Comparison of ENCODE assay signal across 7 mouse cellular contexts in genomic region chr7:125748186-125748585, GRCm38 (mm10). TPM values are rescaled to one million over a fixed set of nuclear protein-coding genes. Genes with fewer than 3 reads are reported as not detected.
DNase-seq lines count a peak whose midpoint lies in the region; ATAC-seq and TF ChIP-seq lines count a peak whose summit lies in the region.

No protein-coding gene starts in this region.

- intact Hi-C loops in heart, postnatal 25 days (cut with DNase I): loop anchor here (5.0 kb wide), 2 partner anchors 69 to 334 kb away; partner anchors contain the start of gene Gsg1l

- H3K4me1 ChIP-seq in intestine, postnatal 0 days (replicated peaks; ENCODE audit: control insufficient read depth, insufficient read depth, low read length): no peaks in the 10 kb centered on the region
- H3K4me1 ChIP-seq in intestine, embryonic 15.5 days (replicated peaks): no peaks in the 10 kb centered on the region
- H3K4me1 ChIP-seq in ES-E14 (ENCODE audit: control insufficient read depth in 2 of 2, insufficient read depth in 2 of 2, low read length in 2 of 2, poor library complexity in 1 of 2): peaks cover 0 to 6% of the 10 kb centered on the region in 2 experiments; a peak in 1 of 4 replicates

- no peak overlapping the region for H3K9ac ChIP-seq in intestine, postnatal 0 days (ENCODE audit: low read depth, low read length)
- H3K9ac ChIP-seq in intestine, embryonic 15.5 days: no peak overlapping the region
- H3K9ac ChIP-seq in ES-E14 (ENCODE audit: insufficient read depth, low read depth, low read length, poor library complexity, severe bottlenecking): no peak overlapping the region

- 58% methylated on average over 3 of the region's 3 CpGs for WGBS in intestine, postnatal 0 days
- WGBS in intestine, embryonic 15.5 days: 51% methylated on average over 3 of the region's 3 CpGs

- H3K36me3 ChIP-seq in intestine, postnatal 0 days (ENCODE audit: control insufficient read depth, insufficient read depth): 0 out of 2 replicates have a peak, but pooled peaks cover 9% of the 10 kb centered on the region
- H3K36me3 ChIP-seq in intestine, embryonic 15.5 days: no peaks in the 10 kb centered on the region
- H3K36me3 ChIP-seq in ES-E14 (ENCODE audit: control insufficient read depth, insufficient read depth, low read length, poor library complexity, severe bottlenecking): no peaks in the 10 kb centered on the region

- no peak overlapping the region for H3K4me3 ChIP-seq in intestine, postnatal 0 days (ENCODE audit: low read depth, low read length)
- H3K4me3 ChIP-seq in intestine, embryonic 15.5 days (replicated peaks): no peak overlapping the region
- no peak overlapping the region for H3K4me3 ChIP-seq in ES-E14 (ENCODE audit: insufficient read depth in 1 of 2, low read depth in 1 of 2, low read length in 2 of 2, poor library complexity in 1 of 2, severe bottlenecking in 1 of 2)

- DNase-seq in ES-E14 (ENCODE audit: low read depth, low spot score): peak; percentile 33
- peak; percentile 14 for DNase-seq in c-Kit-positive CD71-negative TER-119-negative erythroid progenitor cells, embryonic 14.5 days (ENCODE audit: low read depth)
- DNase-seq in adrenal gland, postnatal 4 days (ENCODE audit: low spot score in 2 of 2): no peak
- no peak for DNase-seq in heart, postnatal 25 days (ENCODE audit: low spot score)

- no peak overlapping the region for H3K4me2 ChIP-seq in intestine, postnatal 0 days (replicated peaks; ENCODE audit: low read depth)
- no peak overlapping the region for H3K4me2 ChIP-seq in intestine, embryonic 15.5 days (replicated peaks)

- in situ Hi-C loops in ES-E14 (cut with MboI; ENCODE audit: low sequenced_read_pairs in 2 of 2, unreplicated experiment in 2 of 2): no loop called here

- no peak for ATAC-seq in intestine, postnatal 0 days
- no peak for ATAC-seq in intestine, embryonic 15.5 days
- ATAC-seq in megakaryocyte progenitor cell, adult 5-6 weeks (replicated peaks; ENCODE audit: poor library complexity): peak; percentile 75

- TF ChIP-seq CTCF in intestine, postnatal 0 days (IDR thresholded peaks at IDR 0.05; ENCODE audit: low read depth): peak; percentile 85

- no peaks in the 10 kb centered on the region for H3K27me3 ChIP-seq in intestine, postnatal 0 days (replicated peaks; ENCODE audit: control insufficient read depth, insufficient read depth, low read length)
- no peaks in the 10 kb centered on the region for H3K27me3 ChIP-seq in intestine, embryonic 15.5 days (replicated peaks)

- H3K27ac ChIP-seq in intestine, postnatal 0 days (ENCODE audit: low read depth, low read length): no peak overlapping the region
- H3K27ac ChIP-seq in intestine, embryonic 15.5 days: no peak overlapping the region
- H3K27ac ChIP-seq in ES-E14 (ENCODE audit: insufficient read depth, low read depth, low read length, poor library complexity, severe bottlenecking): no peak overlapping the region

- no peaks in the 10 kb centered on the region for H3K9me3 ChIP-seq in intestine, postnatal 0 days (ENCODE audit: control insufficient read depth)
- no peaks in the 10 kb centered on the region for H3K9me3 ChIP-seq in intestine, embryonic 15.5 days
- H3K9me3 ChIP-seq in ES-E14 (ENCODE audit: control insufficient read depth, insufficient read depth, low read depth, low read length): no peaks in the 10 kb centered on the region

TF ChIP-seq in ES-E14, 5 proteins besides CTCF, POLR2A, EP300 and RAD21:
- no peak for TF ChIP-seq ZNF384 (IDR thresholded peaks at IDR 0.05; ENCODE audit: low read depth, low read length)
- TF ChIP-seq CHD2 (IDR thresholded peaks at IDR 0.05; ENCODE audit: low read depth, low read length): no peak
- TF ChIP-seq HCFC1 (IDR thresholded peaks at IDR 0.05; ENCODE audit: borderline replicate concordance, insufficient read depth, low read length): no peak
- no peak for TF ChIP-seq ZC3H11A (IDR thresholded peaks at IDR 0.05; ENCODE audit: borderline replicate concordance, low read depth, low read length)
- no peak for TF ChIP-seq MAFK (IDR thresholded peaks at IDR 0.05; ENCODE audit: insufficient read depth, low read depth, low read length)
TF ChIP-seq in ES-E14: peak in this region for 0.

RNA-seq across cellular contexts. Expression of gene D430042O09Rik, which starts 40.5 kb away (rescaled TPM):
- polyA plus RNA-seq in intestine, postnatal 0 days (2015; fragmentation: Nextera tagmentation; extraction: Ambion mirVana): 2.6 and 3.1 TPM in 2 replicates
- polyA plus RNA-seq in intestine, embryonic 15.5 days (2015; fragmentation: Nextera tagmentation; extraction: Ambion mirVana): 5.5 and 6.9 TPM in 2 replicates
- total RNA-seq in ES-E14 (2012; rRNA removed): 4.4 and 4.8 TPM in 2 replicates
- 6.1 and 8.0 TPM in 2 replicates for total RNA-seq in megakaryocyte progenitor cell, adult 5-6 weeks (2015)
- total RNA-seq in megakaryocyte progenitor cell, adult 5-6 weeks (2017): 7.2 and 7.9 TPM in 2 replicates
- 10 to 100 TPM; 25.1 to 29.6 TPM for total RNA-seq in adrenal gland, postnatal 4 days (2021)
- total RNA-seq in heart, postnatal 25 days (2021): 10 to 100 TPM; 11.2 to 13.5 TPM

RNA-seq across cellular contexts. Expression of gene Gtf3c1, which starts 40.6 kb away (rescaled TPM):
- 6.8 and 8.0 TPM in 2 replicates for polyA plus RNA-seq in intestine, postnatal 0 days (2015; fragmentation: Nextera tagmentation; extraction: Ambion mirVana)
- polyA plus RNA-seq in intestine, embryonic 15.5 days (2015; fragmentation: Nextera tagmentation; extraction: Ambion mirVana): 19.3 and 20.4 TPM in 2 replicates
- 83.5 and 95.4 TPM in 2 replicates for total RNA-seq in ES-E14 (2012; rRNA removed)
- 18.3 and 21.8 TPM in 2 replicates for total RNA-seq in megakaryocyte progenitor cell, adult 5-6 weeks (2015)
- total RNA-seq in megakaryocyte progenitor cell, adult 5-6 weeks (2017): 33.6 and 34.8 TPM in 2 replicates
- total RNA-seq in adrenal gland, postnatal 4 days (2021): 10 to 100 TPM; 74.6 to 78.3 TPM
- total RNA-seq in heart, postnatal 25 days (2021): 10 to 100 TPM; 60.1 to 65.7 TPM

Comparison
In these comparisons a context has a peak if more than half of its experiments do, and no peak if none do; other contexts are left out.
1. DNase-seq: peak in ES-E14 (single experiment) and c-Kit-positive CD71-negative TER-119-negative erythroid progenitor cells, embryonic 14.5 days (single experiment); none in adrenal gland, postnatal 4 days (0 of 2) and heart, postnatal 25 days (single experiment).